Mouse (Mus musculus): ENCODE measurements around the gene Icos.

DNA sequence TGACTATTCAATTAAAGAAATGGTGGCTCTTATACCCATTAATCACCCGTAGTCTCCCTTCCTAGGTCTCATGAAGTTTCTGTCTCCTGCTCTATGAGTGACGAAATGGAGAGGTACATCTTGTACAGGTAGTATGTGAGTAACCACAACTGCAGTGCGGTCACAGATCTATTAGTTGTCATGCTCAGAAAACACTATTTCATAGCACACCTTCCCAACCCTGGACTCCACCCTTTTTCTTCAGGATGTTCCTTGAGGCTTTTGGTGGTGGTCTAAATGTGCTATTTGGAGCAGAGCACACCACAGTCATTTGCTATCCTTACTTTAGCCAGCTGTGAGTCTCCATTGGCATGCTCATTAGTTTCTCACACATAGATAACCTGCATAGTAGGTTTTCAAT, 48.7 kb upstream of the Icos start:
- TF ChIP-seq GATA1 (IDR thresholded peaks at IDR 0.05; ENCODE audit: borderline replicate concordance, low read length) (no peak), FLI1 (IDR thresholded peaks at IDR 0.05; ENCODE audit: low read length) (no peak)
